Mouse (Mus musculus) A20 (cell line): ENCODE measurements around the gene Larp4.

Experiments
- DNase-seq: peaks from one replicate; pipeline ENCODE4 v3.0.0-alpha.2; 2011; ENCODE audit warnings: low read depth, low spot score

Larp4 gene

DNA sequence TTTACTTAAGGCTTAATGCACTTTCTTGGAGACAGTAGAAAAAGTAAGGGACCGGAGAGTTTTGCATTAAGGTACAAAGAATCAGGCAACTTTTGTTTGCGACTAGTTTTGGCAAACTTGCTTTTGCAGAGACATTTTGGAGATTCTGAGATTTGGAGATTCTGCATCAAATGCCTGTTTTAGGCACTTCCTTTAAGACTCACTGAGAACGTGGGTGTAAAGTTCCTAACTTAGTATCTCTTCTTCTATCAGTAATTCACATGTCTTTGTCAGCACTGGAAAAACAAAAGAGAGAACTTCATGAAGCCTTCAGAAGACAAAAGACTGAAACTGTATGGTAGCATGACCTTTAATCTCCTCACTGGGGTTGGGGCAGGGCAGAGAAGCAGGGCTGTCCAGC, 87.8 kb downstream of the Larp4 start:
- DNase-seq, result no peak

DNA sequence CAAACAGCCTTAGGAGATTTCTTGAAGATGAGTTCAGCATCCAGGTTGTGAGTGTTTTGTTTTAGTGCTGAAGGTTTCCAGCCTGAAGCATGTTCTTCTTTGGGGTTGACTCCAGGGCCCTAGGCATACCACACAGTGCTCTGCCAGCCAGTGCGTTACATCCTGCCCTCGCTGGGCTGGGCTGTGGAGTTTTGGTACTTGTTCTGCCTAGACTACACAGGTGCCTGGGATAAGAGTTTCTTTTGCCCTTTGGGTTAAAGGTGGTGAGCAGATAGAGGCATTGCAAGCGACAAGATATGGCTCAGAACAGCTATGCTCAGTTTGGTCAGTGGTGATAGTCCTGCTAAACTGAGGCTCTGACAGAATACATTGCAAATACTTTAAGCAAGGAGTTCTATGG, 88.3 kb downstream of the Larp4 start:
- no peak for DNase-seq

DNA sequence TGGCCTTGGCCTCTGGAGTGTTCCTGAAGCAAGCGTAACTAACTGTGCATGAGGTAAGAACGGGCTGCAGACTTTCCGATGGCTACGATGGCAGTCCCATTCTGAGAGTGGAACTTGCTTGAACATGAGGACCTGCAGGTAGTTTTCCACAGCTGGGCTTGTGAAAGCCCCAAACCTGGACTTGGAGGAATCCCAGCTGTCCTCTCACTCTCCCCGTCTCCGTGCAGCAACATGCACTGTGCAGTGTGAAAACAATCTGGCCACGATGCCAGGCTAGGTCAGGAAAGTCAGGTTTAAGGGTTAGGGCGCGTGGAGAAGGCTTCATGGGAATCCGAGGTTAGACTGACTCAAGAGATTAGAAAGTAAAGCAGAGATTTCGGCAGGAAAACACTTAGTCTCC, 89.0 kb downstream of the Larp4 start:
- DNase-seq, result no peak

DNA sequence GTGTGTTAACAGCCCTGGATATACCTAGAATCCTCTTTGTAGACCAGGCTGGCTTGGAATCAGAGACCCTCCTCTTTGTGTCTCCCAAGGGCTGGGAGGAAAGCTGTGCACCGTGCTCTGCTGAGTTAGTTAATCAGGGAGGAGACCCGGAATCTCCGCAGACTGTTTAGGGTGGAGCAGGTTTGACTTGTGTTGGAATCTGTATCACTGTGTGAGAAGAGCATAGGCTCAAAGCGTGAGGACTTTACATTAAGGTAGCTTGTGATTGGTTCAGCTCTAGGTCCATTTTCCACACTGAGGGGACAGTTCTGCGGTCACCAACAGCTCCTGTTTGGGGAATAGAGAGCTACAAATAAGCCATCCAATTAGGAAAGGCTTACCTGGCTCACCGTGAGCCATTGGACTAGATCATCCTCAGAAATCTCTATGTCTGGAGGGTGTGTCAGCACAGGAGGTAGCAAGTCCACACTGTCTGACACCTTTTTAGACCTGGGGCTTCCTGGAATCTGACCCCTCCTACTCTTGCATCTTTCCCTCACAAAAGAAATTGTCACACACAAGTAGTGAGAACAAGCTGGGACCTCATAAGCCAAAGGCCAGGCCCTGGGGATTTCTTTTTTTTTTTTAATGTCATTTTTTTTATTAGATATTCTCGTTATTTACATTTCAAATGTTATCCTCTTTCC, 89.9 kb downstream of the Larp4 start:
- peak; percentile 56 for DNase-seq

DNA sequence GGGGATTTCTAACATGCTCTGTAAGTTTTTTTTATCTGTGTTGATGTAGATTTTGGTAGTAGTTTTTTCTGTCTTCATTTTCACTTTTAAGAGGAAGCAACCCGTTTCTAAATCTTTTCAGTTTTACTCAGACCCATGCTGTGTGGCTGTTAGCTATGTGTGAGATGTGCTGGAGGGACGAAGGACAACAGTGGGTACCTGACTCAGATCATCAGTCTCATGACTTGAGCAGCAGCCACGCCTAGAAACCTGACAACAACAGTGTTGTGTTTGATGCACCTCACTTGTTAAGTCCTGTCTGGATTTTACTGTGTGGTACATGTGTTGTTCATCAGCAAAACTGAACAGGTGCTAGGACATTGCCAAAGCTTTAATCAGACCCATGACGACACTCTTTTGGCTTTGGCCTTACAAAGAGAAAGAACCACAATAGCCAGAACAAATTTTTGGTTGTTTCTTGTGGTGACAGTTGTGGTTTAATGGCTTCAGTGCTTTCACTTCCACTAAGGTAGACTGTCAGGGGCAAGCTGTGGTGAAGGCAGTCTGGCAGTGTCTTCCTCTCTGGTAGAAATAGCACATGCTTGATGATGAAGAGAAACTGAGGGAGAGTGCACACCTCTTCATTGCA, 90.8 kb downstream of the Larp4 start:
- peak; percentile 89 for DNase-seq

DNA sequence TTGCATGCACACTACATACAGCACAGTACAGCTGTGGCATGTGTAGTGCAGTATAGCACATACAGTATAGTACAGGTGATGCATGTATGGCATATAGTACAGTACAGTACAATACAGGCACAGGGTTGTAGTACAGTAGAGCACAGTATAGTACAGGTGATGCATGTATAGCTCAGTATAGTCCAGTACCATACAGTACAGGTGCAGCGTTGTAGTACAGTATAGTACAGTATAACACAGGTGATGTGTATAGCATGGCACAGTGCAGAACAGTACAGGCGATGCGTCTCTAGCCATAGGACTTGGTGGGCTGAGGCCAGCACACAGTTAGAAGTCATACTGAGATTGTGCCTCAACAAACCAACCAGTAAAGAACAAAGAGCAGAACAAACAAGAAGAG, 91.5 kb downstream of the Larp4 start:
- no peak for DNase-seq

DNA sequence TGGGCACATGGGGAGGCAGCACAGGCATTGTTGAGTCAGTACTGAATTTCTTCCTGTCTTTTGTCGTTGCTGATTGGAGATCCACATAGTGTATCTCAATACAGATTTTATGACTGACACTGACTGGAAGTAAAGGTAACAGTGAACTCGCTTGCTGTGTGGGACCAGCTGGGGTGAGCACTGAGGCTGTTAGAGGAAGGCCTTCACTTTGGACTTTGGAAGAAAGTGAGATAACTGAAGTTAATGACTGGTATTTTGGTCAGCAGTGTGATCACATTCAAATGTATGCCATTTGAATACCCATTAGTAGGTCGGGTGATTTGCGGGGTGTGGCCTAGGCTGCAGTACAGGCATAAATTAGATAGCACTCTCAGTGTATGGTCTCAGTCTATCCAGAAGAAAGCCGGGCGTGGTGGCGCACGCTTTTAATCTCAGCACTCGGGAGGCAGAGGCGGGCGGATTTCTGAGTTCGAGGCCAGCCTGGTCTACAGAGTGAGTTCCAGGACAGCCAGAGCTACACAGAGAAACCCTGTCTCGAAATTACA, 93.4 kb downstream of the Larp4 start:
- peak; percentile 42 for DNase-seq
